Mouse (Mus musculus): ENCODE measurements around the gene Ggt5.

Gene Ggt5

DNA sequence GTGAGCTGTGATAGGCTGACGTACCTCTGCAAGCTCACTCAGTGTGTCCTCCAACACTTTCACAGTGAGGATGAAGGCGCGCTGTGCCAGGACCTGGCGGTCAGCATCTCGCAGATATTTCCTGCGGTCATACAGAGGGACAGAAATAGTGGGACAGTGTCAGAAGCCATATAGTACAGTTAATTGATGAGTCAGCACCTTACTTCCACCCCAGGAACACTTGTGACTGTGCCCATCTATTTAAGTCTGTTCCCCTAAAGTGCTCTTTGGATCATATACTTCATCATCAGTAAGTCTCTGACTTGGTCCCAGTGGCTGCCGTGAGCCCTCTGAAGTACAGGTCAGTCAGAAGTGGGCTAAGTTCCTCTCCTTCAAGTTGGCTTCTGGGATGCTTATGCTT, 68.6 kb downstream of the Ggt5 start:
- no peak for DNase-seq

GRCm38 (mm10) chr10:75661381-75661780, 72.2 kb downstream of the Ggt5 start:
- no peak for DNase-seq

DNA sequence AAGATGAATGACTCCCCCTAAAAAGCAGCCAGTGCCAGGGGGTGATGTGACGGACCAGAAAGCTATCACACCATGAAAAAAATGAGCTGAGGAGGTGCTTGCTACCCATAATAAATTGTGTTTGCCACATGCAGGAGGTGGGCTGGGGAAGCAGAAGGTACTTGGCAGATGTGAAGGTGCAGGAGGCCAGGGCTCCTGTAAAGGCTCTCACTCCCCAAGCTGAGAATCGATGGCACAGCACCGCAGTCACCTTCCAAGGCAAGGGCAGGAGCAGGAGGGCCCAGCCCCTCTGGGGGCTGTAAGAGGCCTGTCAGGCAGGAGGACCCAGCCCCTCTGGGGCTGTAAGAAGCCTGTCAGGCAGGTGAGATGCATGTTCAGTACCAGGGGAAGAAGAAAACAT, 72.7 kb downstream of the Ggt5 start:
- no peak for DNase-seq

- DNase-seq: no peak
Measured at GRCm38 (mm10) chr10:75662575-75662974, 73.4 kb downstream of the Ggt5 start.

GRCm38 (mm10) chr10:75664673-75665270, 75.6 kb downstream of the Ggt5 start:
- no peak for DNase-seq

- no peak for DNase-seq
Measured at GRCm38 (mm10) chr10:75666451-75667030, 77.4 kb downstream of the Ggt5 start.

All from kidney, postnatal 36 days (tissue).